Mouse (Mus musculus): Measurements from ENCODE around the gene Dmrt1.

DNA sequence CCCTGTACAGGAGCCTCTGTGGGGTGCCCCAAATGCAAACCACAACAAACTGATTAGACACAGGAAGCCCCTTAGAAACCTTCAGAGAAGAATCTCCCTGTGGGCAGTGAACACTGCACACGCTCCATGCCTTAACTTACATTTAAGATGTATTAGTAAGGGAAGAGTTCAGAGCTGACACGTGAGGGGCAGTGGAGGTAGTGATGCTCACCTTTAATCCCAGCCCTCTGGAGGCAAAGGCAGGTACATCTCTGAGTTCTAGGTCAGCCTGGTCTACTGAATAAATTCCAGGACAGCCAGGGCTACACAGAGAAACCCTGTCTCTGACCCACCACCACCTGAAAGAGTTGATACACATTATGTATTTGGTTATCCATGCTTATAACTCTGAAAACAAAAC, 15.9 kb upstream of the Dmrt1 start:
- TF ChIP-seq CHD2 (IDR thresholded peaks at IDR 0.05; ENCODE audit: low read length): no peak
- no peak for TF ChIP-seq BHLHE40 (IDR thresholded peaks at IDR 0.05; ENCODE audit: borderline replicate concordance, low read depth, low read length)
